ENCODE assay signal across 9 mouse cellular contexts in genomic region chr2:56119368-56119767, GRCm38 (mm10).
DNase-seq lines count a peak whose midpoint lies in the region; ATAC-seq lines count a peak whose summit lies in the region.
"Had no signal": no experiment of that assay in that cellular context is flagged by ENCODE, and none has a peak within 500 bp of the region (broad histone marks: within the 10 kb centered on the region; RNA-seq: fewer than 3 reads in every experiment).

No protein-coding gene starts in this region.

- no peaks in the 10 kb centered on the region for H3K27me3 ChIP-seq in hindbrain, embryonic 14.5 days (ENCODE audit: control insufficient read depth, insufficient read depth, low read length)
- H3K27me3 ChIP-seq in heart, embryonic 12.5 days (replicated peaks), result no peaks in the 10 kb centered on the region
- no peaks in the 10 kb centered on the region for H3K27me3 ChIP-seq in kidney, embryonic 14.5 days (ENCODE audit: control insufficient read depth, insufficient read depth, low read length)
- H3K27me3 ChIP-seq: limb, embryonic 12.5 days had no signal

- no peaks in the 10 kb centered on the region for H3K36me3 ChIP-seq in hindbrain, embryonic 14.5 days (replicated peaks; ENCODE audit: control insufficient read depth, insufficient read depth)
- no peaks in the 10 kb centered on the region for H3K36me3 ChIP-seq in heart, embryonic 12.5 days
- H3K36me3 ChIP-seq in kidney, embryonic 14.5 days (ENCODE audit: control insufficient read depth, insufficient read depth, low read length), result no peaks in the 10 kb centered on the region
- H3K36me3 ChIP-seq: limb, embryonic 12.5 days had no signal

- H3K4me2 ChIP-seq in hindbrain, embryonic 14.5 days (replicated peaks), result peak overlapping the region; percentile 25
- H3K4me2 ChIP-seq in heart, embryonic 12.5 days, result no peak overlapping the region
- H3K4me2 ChIP-seq in kidney, embryonic 14.5 days (replicated peaks; ENCODE audit: low read depth, low read length), result no peak overlapping the region
- H3K4me2 ChIP-seq: limb, embryonic 12.5 days had no signal

- peak; percentile 48 for DNase-seq in kidney, adult 9 months
- DNase-seq in kidney, postnatal 4 days, result no peak
- DNase-seq in ES-CJ7 (ENCODE audit: low read depth, low spot score), result peak; percentile 55
- peak; percentile 52 for DNase-seq in cerebellum, adult 9-10 months
- DNase-seq in hindbrain, embryonic 14.5 days (ENCODE audit: low spot score), result peak; percentile 87
- peak; percentile 94 for DNase-seq in retina, embryonic 14.5 days (ENCODE audit: low spot score)

- no peak overlapping the region for H3K9ac ChIP-seq in hindbrain, embryonic 14.5 days
- H3K9ac ChIP-seq in heart, embryonic 12.5 days, result no peak overlapping the region
- H3K9ac ChIP-seq in kidney, embryonic 14.5 days (ENCODE audit: low read depth, low read length), result no peak overlapping the region
- H3K9ac ChIP-seq: limb, embryonic 12.5 days had no signal

- no peak overlapping the region for H3K27ac ChIP-seq in hindbrain, embryonic 14.5 days
- H3K27ac ChIP-seq in heart, embryonic 12.5 days (ENCODE audit: poor library complexity, severe bottlenecking), result no peak overlapping the region
- H3K27ac ChIP-seq in kidney, embryonic 14.5 days (ENCODE audit: low read depth, low read length), result no peak overlapping the region
- H3K27ac ChIP-seq: limb, embryonic 12.5 days had no signal

- WGBS in hindbrain, embryonic 14.5 days, result 20% methylated on average over 6 of the region's 6 CpGs
- WGBS in heart, embryonic 12.5 days, result 36% methylated on average over 6 of the region's 6 CpGs
- WGBS in kidney, embryonic 14.5 days, result 34% methylated on average over 6 of the region's 6 CpGs

- no peak overlapping the region for H3K4me3 ChIP-seq in hindbrain, embryonic 14.5 days (replicated peaks; ENCODE audit: low read length)
- no peak overlapping the region for H3K4me3 ChIP-seq in heart, embryonic 12.5 days
- no peak overlapping the region for H3K4me3 ChIP-seq in kidney, embryonic 14.5 days (ENCODE audit: low read length)
- H3K4me3 ChIP-seq: limb, embryonic 12.5 days had no signal

- peak; percentile 70 for ATAC-seq in hindbrain, embryonic 14.5 days (ENCODE audit: low FRiP score)
- no peak for ATAC-seq in heart, embryonic 12.5 days (ENCODE audit: insufficient number of reproducible peaks, low FRiP score)
- ATAC-seq in kidney, embryonic 14.5 days (ENCODE audit: low FRiP score, low TSS enrichment), result no peak

- no peaks in the 10 kb centered on the region for H3K9me3 ChIP-seq in hindbrain, embryonic 14.5 days (ENCODE audit: control insufficient read depth, low read length)
- no peaks in the 10 kb centered on the region for H3K9me3 ChIP-seq in heart, embryonic 12.5 days (replicated peaks)
- no peaks in the 10 kb centered on the region for H3K9me3 ChIP-seq in kidney, embryonic 14.5 days (ENCODE audit: control insufficient read depth, low read length)
- H3K9me3 ChIP-seq: limb, embryonic 12.5 days had no signal

- H3K4me1 ChIP-seq in hindbrain, embryonic 14.5 days (replicated peaks; ENCODE audit: control insufficient read depth, insufficient read depth, low read length), result 0 out of 2 replicates have a peak, but pooled peaks cover 4% of the 10 kb centered on the region
- no peaks in the 10 kb centered on the region for H3K4me1 ChIP-seq in heart, embryonic 12.5 days (replicated peaks)
- H3K4me1 ChIP-seq in kidney, embryonic 14.5 days (ENCODE audit: control insufficient read depth, insufficient read depth, low read length), result no peaks in the 10 kb centered on the region
- H3K4me1 ChIP-seq: limb, embryonic 12.5 days had no signal

Comparison
In these comparisons a context has a peak if more than half of its experiments do, and no peak if none do; other contexts are left out.
1. DNase-seq: peak in kidney, adult 9 months (single experiment), ES-CJ7 (single experiment), cerebellum, adult 9-10 months (single experiment), hindbrain, embryonic 14.5 days (single experiment) and retina, embryonic 14.5 days (single experiment); none in kidney, postnatal 4 days (0 of 2).